Mouse (Mus musculus) left cerebral cortex, postnatal 14 days (tissue): Measurements from ENCODE around the gene Scn8a. TPM values are rescaled to one million over a fixed set of nuclear protein-coding genes. Genes with fewer than 3 reads are reported as not detected.
A peak's percentile ranks its signal among the peaks of the same experiment; 100 is the strongest.

Source experiments
- DNase-seq, 2 experiments: peaks; one replicate each; pipeline ENCODE4 v3.0.0; 2021 to 2022; ENCODE audit warnings: low spot score in 2 of 2, mixed read lengths in 1 of 2
- intact Hi-C: fragments of 180-260 bp; cut with DNase I; formaldehyde crosslinking; loops from one replicate; pipeline ENCODE4 v1.15.1; 2025
- total RNA-seq, 2 experiments: library from RNA; stranded (reverse); gene quantifications; 2 replicates each; pipeline ENCODE4 v1.2.3; 2021

Scn8a gene
- total RNA-seq, 2 experiments from 2014 or later = 203 to 219 TPM

- intact Hi-C loops = no loop called here
- no peak for DNase-seq
Observed at GRCm38 (mm10) chr15:101054541-101054940, 184.9 kb downstream of the Scn8a start.

- intact Hi-C loops = loop anchor here (5.0 kb wide), 1 partner anchor 46 kb away; no protein-coding TSS in a partner anchor
- DNase-seq = peak; percentile 75 to 81
Observed at GRCm38 (mm10) chr15:101056225-101056624, 186.6 kb downstream of the Scn8a start.

GRCm38 (mm10) chr15:101059570-101060279, 190.1 kb downstream of the Scn8a start:
- no peak for DNase-seq
- intact Hi-C loops = loop anchor here (5.0 kb wide), 1 partner anchor 43 kb away; no protein-coding TSS in a partner anchor

- DNase-seq = no peak
- intact Hi-C loops = no loop called here
Observed at GRCm38 (mm10) chr15:101060280-101060852, 190.7 kb downstream of the Scn8a start.

GRCm38 (mm10) chr15:101065069-101065468, 195.4 kb downstream of the Scn8a start:
- intact Hi-C loops = no loop called here
- no peak for DNase-seq

- no peak for DNase-seq
- intact Hi-C loops = no loop called here
Observed at GRCm38 (mm10) chr15:101066364-101066847, 196.7 kb downstream of the Scn8a start.

GRCm38 (mm10) chr15:101066920-101067696, 197.4 kb downstream of the Scn8a start:
- intact Hi-C loops = no loop called here

GRCm38 (mm10) chr15:101068029-101068428, 198.4 kb downstream of the Scn8a start:
- DNase-seq = no peak
- intact Hi-C loops = no loop called here

More at GRCm38 (mm10) chr15:101066920-101067696, 197.4 kb downstream of the Scn8a start:
- no peak for DNase-seq

GRCm38 (mm10) chr15:101068671-101069070, 199.0 kb downstream of the Scn8a start:
- DNase-seq = no peak
- intact Hi-C loops = no loop called here

- intact Hi-C loops = no loop called here
Observed at GRCm38 (mm10) chr15:101069641-101070190, 200.1 kb downstream of the Scn8a start.

GRCm38 (mm10) chr15:101070762-101071161, 201.1 kb downstream of the Scn8a start:
- no peak for DNase-seq
- intact Hi-C loops = no loop called here

More at GRCm38 (mm10) chr15:101069641-101070190, 200.1 kb downstream of the Scn8a start:
- DNase-seq = no peak

- DNase-seq = no peak
- intact Hi-C loops = no loop called here
Observed at GRCm38 (mm10) chr15:101072736-101073135, 203.1 kb downstream of the Scn8a start.

GRCm38 (mm10) chr15:101074067-101074466, 204.4 kb downstream of the Scn8a start:
- DNase-seq = no peak
- intact Hi-C loops = no loop called here

- no peak for DNase-seq
- intact Hi-C loops = loop anchor here (5.0 kb wide), 1 partner anchor 122 kb away; no protein-coding TSS in a partner anchor
Observed at GRCm38 (mm10) chr15:101075150-101075549, 205.5 kb downstream of the Scn8a start.

- intact Hi-C loops = loop anchor here (5.0 kb wide), 1 partner anchor 122 kb away; no protein-coding TSS in a partner anchor
- no peak for DNase-seq
Observed at GRCm38 (mm10) chr15:101075656-101076055, 206.0 kb downstream of the Scn8a start.

- intact Hi-C loops = loop anchor here (5.0 kb wide), 1 partner anchor 121 kb away; no protein-coding TSS in a partner anchor
- no peak for DNase-seq
Observed at GRCm38 (mm10) chr15:101076071-101077000, 206.7 kb downstream of the Scn8a start.

- no peak for DNase-seq
- intact Hi-C loops = loop anchor here (5.0 kb wide), 1 partner anchor 120 kb away; no protein-coding TSS in a partner anchor
Observed at GRCm38 (mm10) chr15:101077001-101077812, 207.5 kb downstream of the Scn8a start.
